Mouse (Mus musculus) stomach, postnatal 0 days (tissue): ENCODE results near the gene Cyp4v3.

Experiments used
- CTCF ChIP-seq: IDR thresholded peaks from 2 replicates; pipeline ENCODE4 v1.5.1; 2016; ENCODE audit warnings: antibody characterized with exemption, low read depth, mild to moderate bottlenecking, moderate library complexity
- EP300 ChIP-seq: optimal IDR thresholded peaks from 2 replicates; pipeline ENCODE3; 2016; ENCODE audit warnings: antibody characterized with exemption

- TF ChIP-seq CTCF (peak; percentile 72), EP300 (no peak)
Observed at GRCm38 (mm10) chr8:45362323-45362722, 29.3 kb upstream of the Cyp4v3 start.
